Mouse (Mus musculus) embryonic fibroblast, embryonic 13.5 days (primary cell): ENCODE measurements around the gene Hist1h3f. TPM values are rescaled to one million over a fixed set of nuclear protein-coding genes. Genes with fewer than 3 reads are reported as not detected.
"Not testable (repeated sequence)": the region's sequence is repeated elsewhere in the genome, so short reads cannot be mapped to it uniquely, and the experiment has no call there.

Experiments used
- H3K27ac ChIP-seq: 2 replicates; pipeline ENCODE4 v1.5.1; 2012; ENCODE audit warnings: low read length, control low read depth, inconsistent platforms; ENCODE audit not compliant: insufficient read depth
- H3K4me1 ChIP-seq: 2 replicates; pipeline ENCODE4 v1.6.1; 2011; ENCODE audit warnings: low read length; ENCODE audit not compliant: control insufficient read depth, insufficient read depth
- H3K4me3 ChIP-seq: 2 replicates; pipeline ENCODE4 v1.5.1; 2011; ENCODE audit warnings: mild to moderate bottlenecking, control low read depth, low read length; ENCODE audit not compliant: insufficient read depth
- CTCF ChIP-seq: IDR thresholded peaks from 2 replicates; pipeline ENCODE4 v1.5.1; 2011; ENCODE audit warnings: mild to moderate bottlenecking, control low read depth, low read length, moderate library complexity, borderline replicate concordance; ENCODE audit not compliant: insufficient read depth
- POLR2A ChIP-seq: IDR thresholded peaks from 2 replicates; pipeline ENCODE4 v1.6.1; 2011; ENCODE audit warnings: low read depth, mild to moderate bottlenecking, control low read depth, low read length, moderate library complexity
- polyA plus RNA-seq: library from polyadenylated mRNA; stranded (reverse); fragments of >200 nt; gene quantifications from 2 replicates; pipeline ENCODE4 v1.2.4, GENCODE M21; 2011; ENCODE audit warnings: low read depth; ENCODE audit not compliant: missing spikeins, insufficient read length

Hist1h3f gene
- polyA plus RNA-seq, 1 experiment = 0.61 TPM

DNA sequence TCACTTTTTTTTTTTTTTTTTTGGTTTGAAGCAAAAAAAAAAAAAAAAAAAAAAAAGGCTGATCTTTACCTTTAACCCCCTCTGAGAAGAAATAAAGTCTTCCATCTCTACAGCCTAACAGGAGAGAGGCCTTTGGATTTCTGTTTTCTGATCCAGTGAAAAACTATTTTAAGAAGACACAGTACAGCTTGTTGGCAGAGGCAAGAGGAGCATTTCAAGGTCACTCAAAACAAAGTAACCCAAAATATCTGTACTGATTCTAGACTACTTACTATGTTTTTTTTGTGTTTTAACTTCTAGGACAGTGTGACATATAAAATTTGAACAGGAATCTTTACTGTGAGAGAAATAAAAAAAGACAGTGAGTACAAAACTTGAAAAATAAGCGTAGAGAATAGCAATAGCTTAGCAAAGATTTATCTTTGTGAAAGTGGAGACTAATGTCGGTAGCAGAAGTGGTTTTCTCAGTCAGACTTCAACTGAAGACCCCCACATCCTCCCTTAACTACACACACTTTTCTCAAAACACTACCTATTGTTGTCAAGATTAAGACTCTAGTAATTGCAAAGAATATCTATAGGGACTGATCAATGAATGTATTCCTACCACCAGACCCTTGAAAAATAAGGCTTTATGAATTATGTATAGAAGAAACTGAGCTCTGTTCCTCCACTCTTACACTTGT lies 14.2 kb upstream of the Hist1h3f start:
- TF ChIP-seq CTCF = no peak
- Histone ChIP-seq H3K4me3 (0 out of 2 replicates have a peak overlapping the region, but pooled peaks have one; percentile 66), H3K27ac (no peak overlapping the region), H3K4me1 (peaks cover 7% of the 10 kb centered on the region; the same call in 1 of the 2 replicates)

DNA sequence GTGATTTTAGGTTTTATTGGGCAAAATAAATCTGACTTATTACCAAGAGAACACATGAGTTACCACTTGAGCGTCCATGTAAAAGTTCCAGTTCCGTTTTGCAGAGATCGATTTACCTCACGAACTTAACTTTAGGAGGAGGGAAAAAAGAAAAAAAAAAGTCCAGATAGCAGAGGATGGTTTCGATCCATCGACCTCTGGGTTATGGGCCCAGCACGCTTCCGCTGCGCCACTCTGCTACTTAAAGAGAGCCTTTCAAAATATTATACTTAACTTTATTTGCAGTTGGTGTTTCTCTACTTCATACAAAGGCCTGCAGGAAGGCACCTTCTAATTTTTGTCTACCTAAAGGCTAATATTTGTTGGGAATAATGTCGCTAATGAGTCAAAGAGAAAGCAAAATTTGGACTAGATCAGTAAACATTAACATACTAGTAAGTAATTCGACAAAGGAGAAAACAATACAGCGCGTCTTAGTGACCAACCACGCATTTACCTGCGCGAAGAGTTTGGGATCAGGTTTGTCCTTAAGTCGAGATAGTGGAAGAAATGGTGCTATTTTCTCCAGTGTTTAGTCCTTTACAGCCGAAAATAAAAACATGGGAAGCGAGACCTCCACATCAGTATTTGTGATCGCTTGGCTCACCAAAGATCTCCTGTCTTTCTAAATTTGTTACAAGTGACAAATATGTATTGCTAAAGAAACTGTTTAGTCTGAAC lies 13.5 kb upstream of the Hist1h3f start:
- Histone ChIP-seq H3K4me1 (peaks cover 7% of the 10 kb centered on the region; the same call in 1 of the 2 replicates), H3K27ac (peak overlapping the region; percentile 95), H3K4me3 (peak overlapping the region; percentile 66)
- no peak for TF ChIP-seq CTCF
- 0 out of 2 replicates have a peak, but pooled peaks have one; percentile 38 for TF ChIP-seq POLR2A

DNA sequence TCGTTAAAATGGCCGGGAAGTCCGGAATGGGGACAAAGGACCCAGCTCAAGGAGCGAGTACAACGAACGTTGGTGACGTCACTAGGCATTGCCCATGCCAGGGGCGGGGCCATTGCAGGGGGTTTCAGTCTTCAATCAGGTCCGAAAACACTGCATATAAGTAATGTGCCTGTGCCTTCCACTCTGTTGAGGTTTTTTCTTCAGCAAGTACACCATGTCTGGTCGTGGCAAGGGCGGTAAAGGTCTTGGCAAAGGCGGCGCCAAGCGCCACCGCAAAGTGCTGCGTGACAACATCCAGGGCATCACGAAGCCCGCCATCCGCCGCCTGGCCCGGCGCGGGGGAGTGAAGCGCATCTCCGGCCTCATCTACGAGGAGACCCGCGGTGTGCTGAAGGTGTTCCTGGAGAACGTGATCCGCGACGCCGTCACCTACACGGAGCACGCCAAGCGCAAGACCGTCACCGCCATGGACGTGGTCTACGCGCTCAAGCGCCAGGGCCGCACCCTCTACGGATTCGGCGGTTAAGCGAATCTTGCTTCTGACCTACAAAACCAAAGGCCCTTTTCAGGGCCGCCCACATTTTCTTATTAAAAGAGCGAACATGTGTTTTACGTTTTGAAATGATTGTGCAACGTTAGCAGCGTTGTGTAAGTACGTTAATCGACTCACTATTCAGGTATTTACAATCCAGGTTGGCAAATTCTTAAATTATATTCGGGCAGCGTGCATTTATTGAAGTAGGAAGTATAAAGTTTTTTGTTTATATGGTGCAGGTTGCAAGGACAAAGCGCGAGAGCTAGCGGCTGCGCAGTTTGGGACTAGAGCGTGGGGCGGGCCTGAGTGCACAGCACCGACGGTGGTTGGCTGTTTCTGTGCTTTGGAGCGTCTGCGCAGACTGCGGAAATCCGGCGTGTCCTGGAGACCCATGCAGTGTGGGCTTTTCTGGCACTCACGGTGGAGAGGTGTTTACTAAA lies 12.7 kb upstream of the Hist1h3f start, which contains the start of gene Hist1h4h:
TSS of gene Hist1h4h (plus strand) at position 150 of the 975 bp plus-strand sequence.
- Histone ChIP-seq H3K27ac (peak within 1 kb of the TSS; percentile 95), H3K4me3 (peak within 1 kb of the TSS; percentile 66), H3K4me1 (peaks cover 7% of the 10 kb centered on the region; the same call in 1 of the 2 replicates)
- no peak for TF ChIP-seq CTCF
- TF ChIP-seq POLR2A = peak; percentile 99

DNA sequence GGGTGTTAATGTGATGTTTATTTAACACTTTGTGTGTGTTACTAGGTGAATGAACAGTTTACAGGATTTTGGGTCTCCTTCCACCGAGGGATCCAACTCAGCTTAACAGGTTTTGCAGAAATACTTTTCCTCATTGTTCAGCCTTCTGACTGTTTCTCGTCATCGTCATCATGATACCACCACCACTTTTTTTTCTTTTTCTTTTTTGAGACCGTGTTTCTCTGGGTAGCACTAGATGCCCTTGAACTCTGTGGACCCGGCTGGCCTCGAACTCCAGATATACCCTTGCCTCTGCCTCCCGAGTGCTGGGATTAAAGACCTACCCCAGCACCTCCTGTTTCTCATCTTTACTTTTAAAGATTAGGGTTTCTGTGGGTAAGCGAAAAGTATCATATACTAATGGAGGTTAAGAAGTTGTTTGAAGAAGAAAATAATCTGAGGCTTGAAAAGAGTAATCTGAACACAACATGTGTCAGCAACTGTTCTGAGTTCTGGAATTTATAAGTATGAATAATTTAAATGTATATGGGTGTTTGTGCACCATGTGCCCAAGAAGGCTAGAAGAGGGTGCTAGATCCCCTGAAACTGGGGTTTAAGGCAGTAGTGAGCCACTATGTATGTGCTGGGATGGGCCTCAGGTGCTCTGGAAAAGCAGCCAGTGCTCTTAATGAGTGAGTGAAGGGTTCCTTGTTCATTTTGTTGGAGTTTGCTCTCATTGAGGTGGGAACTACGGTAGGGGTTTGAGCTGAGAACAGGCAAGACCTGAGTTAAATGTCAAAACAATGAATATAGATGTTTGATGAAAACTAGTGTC lies 11.4 kb upstream of the Hist1h3f start:
- TF ChIP-seq POLR2A (peak; percentile 38; the same call in 1 of the 2 replicates), CTCF (no peak)
- Histone ChIP-seq H3K4me1 (peaks cover 5% of the 10 kb centered on the region; the same call in 1 of the 2 replicates), H3K4me3 (peak overlapping the region; percentile 46), H3K27ac (peak overlapping the region; percentile 79)

DNA sequence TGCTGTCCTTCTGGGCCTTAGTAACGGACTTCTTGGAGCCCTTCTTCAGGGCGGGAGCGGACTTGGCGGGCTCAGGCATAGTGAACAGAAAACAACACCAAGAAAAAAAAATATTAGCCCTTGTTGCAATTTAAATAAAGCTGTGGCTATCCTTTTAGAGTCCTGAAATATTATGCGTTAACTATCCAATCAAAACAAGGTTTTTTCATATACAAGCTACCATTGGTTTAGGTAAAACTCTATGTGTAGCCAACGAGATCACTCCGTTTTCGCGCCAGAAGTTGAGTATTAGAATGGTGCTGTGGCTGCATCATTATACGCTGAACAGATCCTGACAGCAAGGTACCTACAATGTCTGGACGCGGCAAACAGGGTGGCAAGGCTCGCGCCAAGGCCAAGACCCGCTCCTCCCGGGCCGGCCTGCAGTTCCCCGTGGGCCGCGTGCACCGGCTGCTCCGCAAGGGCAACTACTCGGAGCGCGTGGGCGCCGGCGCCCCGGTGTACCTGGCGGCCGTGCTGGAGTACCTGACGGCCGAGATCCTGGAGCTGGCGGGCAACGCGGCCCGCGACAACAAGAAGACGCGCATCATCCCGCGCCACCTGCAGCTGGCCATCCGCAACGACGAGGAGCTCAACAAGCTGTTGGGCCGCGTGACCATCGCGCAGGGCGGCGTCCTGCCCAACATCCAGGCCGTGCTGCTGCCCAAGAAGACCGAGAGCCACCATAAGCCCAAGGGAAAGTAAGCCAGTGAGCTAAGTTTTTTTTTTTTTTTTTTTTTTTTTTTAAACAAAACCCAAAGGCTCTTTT lies 10.1 kb upstream of the Hist1h3f start, which contains the start of gene Hist1h2af:
TSS of gene Hist1h2af (plus strand) at position 347 of the 808 bp plus-strand sequence.
- Histone ChIP-seq H3K27ac (peak within 1 kb of the TSS; percentile 93), H3K4me3 (peak within 1 kb of the TSS; percentile 77)
- TF ChIP-seq POLR2A = peak; percentile 67
- not testable (repeated sequence) for H3K4me1 ChIP-seq

DNA sequence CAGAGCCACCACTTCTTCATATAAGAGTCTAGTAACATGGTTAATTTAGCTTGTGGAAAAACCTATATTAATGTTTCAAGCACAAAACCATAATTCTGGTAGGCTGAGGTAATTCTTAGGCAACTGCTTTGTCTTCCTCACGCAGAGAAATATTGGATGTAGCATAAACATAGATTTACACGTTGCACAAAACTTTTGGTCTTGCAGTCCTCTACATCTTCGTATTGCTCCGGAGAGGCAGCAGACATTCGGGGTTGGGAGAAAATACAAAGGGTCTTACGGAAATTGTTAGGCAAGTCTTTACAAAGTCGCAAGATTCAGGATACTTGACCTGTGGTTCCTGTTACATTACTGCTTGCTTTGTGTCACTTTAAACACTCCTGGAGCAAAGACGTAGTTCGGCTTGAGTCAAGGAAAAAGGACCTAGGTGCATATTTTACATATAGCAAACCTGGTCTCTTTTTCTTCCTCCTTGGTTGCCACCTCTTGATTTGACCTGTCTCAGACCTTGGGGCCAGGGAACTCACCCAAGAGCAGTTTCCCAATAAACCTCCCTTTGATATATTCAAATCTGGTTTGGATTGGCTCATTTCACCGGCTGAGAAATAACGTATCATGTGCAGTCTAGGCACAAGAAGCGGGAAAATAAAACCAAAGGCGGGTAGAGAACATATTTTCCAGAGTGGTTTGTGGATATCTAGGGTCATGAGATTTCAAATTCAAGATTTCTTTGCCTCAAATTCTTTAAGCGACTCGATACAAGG lies 9.3 kb upstream of the Hist1h3f start:
- Histone ChIP-seq H3K4me1 (peaks cover 3% of the 10 kb centered on the region), H3K4me3 (peak overlapping the region; percentile 77), H3K27ac (peak overlapping the region; percentile 93)
- TF ChIP-seq CTCF (no peak), POLR2A (peak; percentile 77; the same call in 1 of the 2 replicates)

DNA sequence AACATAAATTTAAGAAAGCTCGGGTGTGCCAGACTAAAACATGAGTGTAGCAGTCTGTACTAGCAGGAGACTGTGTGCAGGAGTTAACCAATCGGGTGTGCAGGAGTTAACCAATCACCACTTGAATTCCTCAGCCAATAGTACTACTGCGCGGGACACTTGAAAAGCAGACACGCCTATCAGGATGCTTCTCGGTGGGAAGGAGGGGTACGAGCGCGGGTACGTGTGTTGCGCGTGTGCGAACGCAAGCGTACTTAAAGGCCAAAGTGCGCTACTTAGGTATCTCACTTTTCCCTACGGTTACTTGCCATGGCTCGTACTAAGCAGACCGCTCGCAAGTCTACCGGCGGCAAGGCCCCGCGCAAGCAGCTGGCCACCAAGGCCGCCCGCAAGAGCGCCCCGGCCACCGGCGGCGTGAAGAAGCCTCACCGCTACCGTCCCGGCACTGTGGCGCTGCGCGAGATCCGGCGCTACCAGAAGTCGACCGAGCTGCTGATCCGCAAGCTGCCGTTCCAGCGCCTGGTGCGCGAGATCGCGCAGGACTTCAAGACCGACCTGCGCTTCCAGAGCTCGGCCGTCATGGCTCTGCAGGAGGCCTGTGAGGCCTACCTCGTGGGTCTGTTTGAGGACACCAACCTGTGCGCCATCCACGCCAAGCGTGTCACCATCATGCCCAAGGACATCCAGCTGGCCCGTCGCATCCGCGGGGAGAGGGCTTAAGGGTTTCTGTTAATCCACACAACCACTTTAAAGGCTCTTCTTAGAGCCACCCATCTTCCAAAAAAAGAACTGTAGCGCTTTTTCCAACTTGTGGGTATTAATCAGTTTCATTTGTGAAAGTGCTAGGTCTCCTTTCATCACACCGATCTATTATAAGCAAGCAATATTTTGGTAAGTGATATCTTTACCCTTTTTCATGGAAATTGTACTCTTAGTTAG lies 8.4 kb upstream of the Hist1h3f start, which contains the start of gene Hist1h3g:
TSS of gene Hist1h3g (plus strand) at position 286 of the 939 bp plus-strand sequence.
- peak within 1 kb of the TSS; percentile 77 for H3K4me3 ChIP-seq
- TF ChIP-seq POLR2A = peak; percentile 94
- H3K27ac ChIP-seq = peak within 1 kb of the TSS; percentile 93
- not testable (repeated sequence) for H3K4me1 ChIP-seq
